In the genomic region with DNA sequence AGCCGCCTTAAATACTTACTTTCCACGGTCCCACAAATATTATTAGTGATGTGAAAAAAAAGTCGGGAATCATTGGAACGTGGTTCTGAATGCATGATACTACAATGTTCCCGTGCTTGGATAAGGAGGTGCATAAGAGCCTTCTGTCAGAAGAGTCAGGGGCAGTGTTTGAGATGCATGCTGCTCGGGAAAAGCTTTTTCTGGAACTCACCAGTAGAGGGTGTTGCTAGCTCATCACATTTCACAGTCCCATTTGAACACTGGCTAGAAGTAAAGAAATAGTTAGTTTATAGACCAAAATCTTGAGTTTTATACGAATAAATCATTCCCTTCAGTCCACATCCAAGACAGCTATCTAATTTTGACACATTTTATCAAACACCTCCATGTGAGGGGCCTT, we compare ENCODE assay signal across 9 mouse cellular contexts. TPM values are rescaled to one million over a fixed set of nuclear protein-coding genes. Genes with fewer than 3 reads are reported as not detected.
DNase-seq lines count a peak whose midpoint lies in the region; ATAC-seq and TF ChIP-seq lines count a peak whose summit lies in the region.
"Had no signal": no experiment of that assay in that cellular context is flagged by ENCODE, and none has a peak within 500 bp of the region (broad histone marks: within the 10 kb centered on the region; RNA-seq: fewer than 3 reads in every experiment).

No protein-coding gene starts in this region.

- H3K79me2 ChIP-seq in heart, adult 2 months (replicated peaks; ENCODE audit: control insufficient read depth, insufficient read depth, low read length): no peaks in the 10 kb centered on the region
- H3K79me2 ChIP-seq in CH12.LX (replicated peaks; ENCODE audit: control insufficient read depth, extremely low read depth, insufficient read depth, poor library complexity, severe bottlenecking): no peaks in the 10 kb centered on the region

- no peak overlapping the region for H3K27ac ChIP-seq in heart, adult 2 months
- no peak overlapping the region for H3K27ac ChIP-seq in heart, embryonic 11.5 days (ENCODE audit: low read depth, low read length)
- no peak overlapping the region for H3K27ac ChIP-seq in CH12.LX (ENCODE audit: insufficient read depth, low read depth)
- no peak overlapping the region for H3K27ac ChIP-seq in hindbrain, embryonic 11.5 days (ENCODE audit: low read depth, low read length)
- no peak overlapping the region for H3K27ac ChIP-seq in midbrain, embryonic 11.5 days (ENCODE audit: low read depth, low read length)
- H3K27ac ChIP-seq: liver, embryonic 15.5 days had no signal

- no peaks in the 10 kb centered on the region for H3K36me3 ChIP-seq in heart, adult 2 months (ENCODE audit: control insufficient read depth, insufficient read depth, low read length)
- no peaks in the 10 kb centered on the region for H3K36me3 ChIP-seq in heart, embryonic 11.5 days (ENCODE audit: control insufficient read depth, insufficient read depth, low read length)
- H3K36me3 ChIP-seq in CH12.LX (replicated peaks in 1 of 2; ENCODE audit: control insufficient read depth in 1 of 2, insufficient read depth in 1 of 2, low read length in 1 of 2): no peaks in the 10 kb centered on the region
- no peaks in the 10 kb centered on the region for H3K36me3 ChIP-seq in hindbrain, embryonic 11.5 days (ENCODE audit: control insufficient read depth, insufficient read depth, low read length)
- H3K36me3 ChIP-seq in midbrain, embryonic 11.5 days (ENCODE audit: control insufficient read depth, insufficient read depth, low read length): no peaks in the 10 kb centered on the region
- H3K36me3 ChIP-seq: liver, embryonic 15.5 days had no signal

- H3K4me2 ChIP-seq in heart, embryonic 11.5 days: no peak overlapping the region
- H3K4me2 ChIP-seq in CH12.LX (ENCODE audit: insufficient read depth, low read depth, poor library complexity, severe bottlenecking): no peak overlapping the region
- no peak overlapping the region for H3K4me2 ChIP-seq in hindbrain, embryonic 11.5 days (replicated peaks; ENCODE audit: low read depth, low read length)
- no peak overlapping the region for H3K4me2 ChIP-seq in midbrain, embryonic 11.5 days
- H3K4me2 ChIP-seq: liver, embryonic 15.5 days had no signal

- no peaks in the 10 kb centered on the region for H3K4me1 ChIP-seq in heart, adult 2 months (ENCODE audit: control insufficient read depth, insufficient read depth, low read length)
- no peaks in the 10 kb centered on the region for H3K4me1 ChIP-seq in heart, embryonic 11.5 days (ENCODE audit: control insufficient read depth, insufficient read depth, low read length)
- H3K4me1 ChIP-seq in CH12.LX (ENCODE audit: control insufficient read depth in 1 of 2, insufficient read depth in 2 of 2): no peaks in the 10 kb centered on the region
- H3K4me1 ChIP-seq in hindbrain, embryonic 11.5 days (replicated peaks; ENCODE audit: control insufficient read depth, insufficient read depth, low read length): no peaks in the 10 kb centered on the region
- no peaks in the 10 kb centered on the region for H3K4me1 ChIP-seq in midbrain, embryonic 11.5 days (ENCODE audit: control insufficient read depth, insufficient read depth, low read length)
- H3K4me1 ChIP-seq: liver, embryonic 15.5 days had no signal

- WGBS in heart, adult 2 months: 21% methylated on average over 7 of the region's 7 CpGs
- WGBS in heart, embryonic 11.5 days (ENCODE audit: insufficient replicate concordance): 29% methylated on average over 7 of the region's 7 CpGs
- WGBS in hindbrain, embryonic 11.5 days: 35% methylated on average over 7 of the region's 7 CpGs
- WGBS in midbrain, embryonic 11.5 days: 22% methylated on average over 7 of the region's 7 CpGs

- TF ChIP-seq CTCF in heart, adult 2 months (IDR thresholded peaks at IDR 0.05): peak; percentile 89
- TF ChIP-seq CTCF in CH12.LX (conservative IDR thresholded peaks at IDR 0.05 in 1 of 2, IDR thresholded peaks at IDR 0.05 in 1 of 2; ENCODE audit: low read depth in 2 of 2, low read length in 2 of 2): peak; percentile 74 to 78

- intact Hi-C loops in heart, adult 2 months (cut with DNase I): loop anchor here (5.0 to 10.0 kb wide), 4 partner anchors 64 to 589 kb away; no protein-coding TSS in a partner anchor

- TF ChIP-seq EP300 in heart, adult 2 months (IDR thresholded peaks at IDR 0.05; ENCODE audit: insufficient read depth, low read depth, low read length): no peak
- no peak for TF ChIP-seq EP300 in CH12.LX (IDR thresholded peaks at IDR 0.05; ENCODE audit: low read length)

- no peak for TF ChIP-seq POLR2A in heart, adult 2 months (IDR thresholded peaks at IDR 0.05; ENCODE audit: insufficient read depth, low read depth, low read length)
- no peak for TF ChIP-seq POLR2A in CH12.LX (IDR thresholded peaks at IDR 0.05; ENCODE audit: low read depth, low read length)

- no peaks in the 10 kb centered on the region for H3K9me3 ChIP-seq in heart, embryonic 11.5 days (replicated peaks; ENCODE audit: control insufficient read depth, low read length)
- no peaks in the 10 kb centered on the region for H3K9me3 ChIP-seq in CH12.LX (replicated peaks; ENCODE audit: low read length)
- no peaks in the 10 kb centered on the region for H3K9me3 ChIP-seq in hindbrain, embryonic 11.5 days (ENCODE audit: control insufficient read depth, low read length)
- H3K9me3 ChIP-seq in midbrain, embryonic 11.5 days (ENCODE audit: control insufficient read depth, low read length): no peaks in the 10 kb centered on the region
- H3K9me3 ChIP-seq: liver, embryonic 15.5 days had no signal

- H3K27me3 ChIP-seq in heart, adult 2 months (ENCODE audit: control insufficient read depth, insufficient read depth, low read length): no peaks in the 10 kb centered on the region
- no peaks in the 10 kb centered on the region for H3K27me3 ChIP-seq in heart, embryonic 11.5 days (ENCODE audit: control insufficient read depth, insufficient read depth, low read length)
- H3K27me3 ChIP-seq in CH12.LX (replicated peaks): no peaks in the 10 kb centered on the region
- H3K27me3 ChIP-seq in hindbrain, embryonic 11.5 days (ENCODE audit: control insufficient read depth, insufficient read depth, low read length): no peaks in the 10 kb centered on the region
- no peaks in the 10 kb centered on the region for H3K27me3 ChIP-seq in midbrain, embryonic 11.5 days (ENCODE audit: control insufficient read depth, insufficient read depth, low read length)
- H3K27me3 ChIP-seq: liver, embryonic 15.5 days had no signal

- dilution Hi-C loops in CH12.LX (cut with MboI; ENCODE audit: extremely low pct_ligation_motif_present, extremely low pct_unique_long_range_greater_than_20kb, low sequenced_read_pairs): no loop called here

- DNase-seq in heart, adult 2 months: peak in 1 of 2 experiments; percentile 5
- peak; percentile 54 for DNase-seq in CH12.LX (ENCODE audit: extremely low read depth)
- peak; percentile 2 to 15 for DNase-seq in cerebellum, postnatal 36 days
- peak; percentile 50 for DNase-seq in hindbrain, embryonic 11.5 days (ENCODE audit: low spot score)
- DNase-seq in layer of hippocampus, adult 9-11 months: peak; percentile 11
- DNase-seq in midbrain, embryonic 11.5 days (ENCODE audit: low spot score, missing footprints): peak; percentile 88
- DNase-seq in urinary bladder, postnatal 4 days (ENCODE audit: low spot score in 2 of 2): no peak

- in situ Hi-C loops in CH12.LX (cut with MboI; ENCODE audit: low pct_ligation_motif_present, low pct_unique_long_range_greater_than_20kb, low sequenced_read_pairs): no loop called here

- TF ChIP-seq RAD21 in CH12.LX (IDR thresholded peaks at IDR 0.05; ENCODE audit: low read depth, low read length): peak; percentile 82

- no peak for ATAC-seq in heart, embryonic 11.5 days (replicated peaks; ENCODE audit: insufficient number of reproducible peaks, low FRiP score, low TSS enrichment)
- peak; percentile 65; the same call in 1 of the 2 replicates for ATAC-seq in hindbrain, embryonic 11.5 days (ENCODE audit: low FRiP score)
- ATAC-seq in midbrain, embryonic 11.5 days (ENCODE audit: low FRiP score): peak; percentile 79

- H3K9ac ChIP-seq in heart, adult 2 months (ENCODE audit: low read depth, low read length): no peak overlapping the region
- no peak overlapping the region for H3K9ac ChIP-seq in heart, embryonic 11.5 days (ENCODE audit: low read depth, low read length)
- no peak overlapping the region for H3K9ac ChIP-seq in CH12.LX (ENCODE audit: insufficient read depth, low read depth)
- H3K9ac ChIP-seq in hindbrain, embryonic 11.5 days (ENCODE audit: low read depth, low read length): no peak overlapping the region
- no peak overlapping the region for H3K9ac ChIP-seq in midbrain, embryonic 11.5 days (ENCODE audit: low read length)
- H3K9ac ChIP-seq: liver, embryonic 15.5 days had no signal

- H3K4me3 ChIP-seq in heart, adult 2 months: no peak overlapping the region
- H3K4me3 ChIP-seq in heart, embryonic 11.5 days (ENCODE audit: low read depth, low read length): no peak overlapping the region
- no peak overlapping the region for H3K4me3 ChIP-seq in CH12.LX (replicated peaks in 1 of 3; ENCODE audit: low read depth in 2 of 3, low read length in 2 of 3, poor library complexity in 1 of 3)
- H3K4me3 ChIP-seq in hindbrain, embryonic 11.5 days (ENCODE audit: low read depth, low read length): no peak overlapping the region
- H3K4me3 ChIP-seq in midbrain, embryonic 11.5 days (ENCODE audit: low read depth, low read length): no peak overlapping the region
- H3K4me3 ChIP-seq: liver, embryonic 15.5 days had no signal

TF ChIP-seq in CH12.LX, 34 proteins besides CTCF, POLR2A, EP300 and RAD21 (continues in another document):
- no peak for TF ChIP-seq USF1 (IDR thresholded peaks at IDR 0.05; ENCODE audit: low read depth, low read length)
- TF ChIP-seq SIN3A (IDR thresholded peaks at IDR 0.05; ENCODE audit: low read length): no peak
- TF ChIP-seq NELFE (IDR thresholded peaks at IDR 0.05; ENCODE audit: low read depth, low read length): peak; percentile 20; the same call in 1 of the 2 replicates
- TF ChIP-seq MAZ (IDR thresholded peaks at IDR 0.05; ENCODE audit: low read depth, low read length): no peak
- TF ChIP-seq JUND (conservative IDR thresholded peaks at IDR 0.05; ENCODE audit: low read depth, low read length): no peak
- no peak for TF ChIP-seq ZKSCAN1 (IDR thresholded peaks at IDR 0.05; ENCODE audit: borderline replicate concordance, low read depth, low read length)
- no peak for TF ChIP-seq USF2 (conservative IDR thresholded peaks at IDR 0.05; ENCODE audit: low read depth, low read length)
- no peak for TF ChIP-seq JUN (IDR thresholded peaks at IDR 0.05; ENCODE audit: insufficient read depth, low read depth, low read length)
- TF ChIP-seq IRF4 (IDR thresholded peaks at IDR 0.05; ENCODE audit: low read depth, low read length): no peak

RNA-seq across cellular contexts. Expression of gene Otogl, which starts 53.2 kb away (rescaled TPM):
- under 1 TPM in 1 of 2 experiments, not detected in 1; 0.07 TPM for total RNA-seq in heart, adult 2 months (2021)
- polyA plus RNA-seq in heart, adult 2 months (2012; rRNA removed): 0.02 and 0.09 TPM in 2 replicates
- polyA plus RNA-seq in heart, embryonic 11.5 days (2014; fragmentation: Nextera tagmentation; extraction: Ambion mirVana): 0.13 and 0.27 TPM in 2 replicates
- total RNA-seq in CH12.LX (2012; rRNA removed) (0.59 and 2.1 TPM in 2 replicates), CH12.LX (2014; rRNA removed) (3.2 and 3.4 TPM in 2 replicates)
- polyA plus RNA-seq in CH12.LX (2012; ENCODE audit: insufficient read length, low read depth): 0.82 and 1.1 TPM in 2 replicates
- 0.07 and 0.25 TPM in 2 replicates for polyA plus RNA-seq in hindbrain, embryonic 11.5 days (2014; fragmentation: Nextera tagmentation; extraction: Ambion mirVana)
- polyA plus RNA-seq in midbrain, embryonic 11.5 days (2014; fragmentation: Nextera tagmentation; extraction: Ambion mirVana): 0.01 TPM in 1 of 2 replicates, not detected in the other

Comparison
In these comparisons a context has a peak if more than half of its experiments do, and no peak if none do; other contexts are left out.
1. DNase-seq: peak in CH12.LX (single experiment), cerebellum, postnatal 36 days (2 of 2), hindbrain, embryonic 11.5 days (single experiment), layer of hippocampus, adult 9-11 months (single experiment) and midbrain, embryonic 11.5 days (single experiment); none in urinary bladder, postnatal 4 days (0 of 2).